Mouse (Mus musculus): ENCODE results near the gene Cfap77. TPM values are rescaled to one million over a fixed set of nuclear protein-coding genes. Genes with fewer than 3 reads are reported as not detected.

Gene Cfap77
- polyA plus RNA-seq, 1 experiment, result 0.06 TPM

DNA sequence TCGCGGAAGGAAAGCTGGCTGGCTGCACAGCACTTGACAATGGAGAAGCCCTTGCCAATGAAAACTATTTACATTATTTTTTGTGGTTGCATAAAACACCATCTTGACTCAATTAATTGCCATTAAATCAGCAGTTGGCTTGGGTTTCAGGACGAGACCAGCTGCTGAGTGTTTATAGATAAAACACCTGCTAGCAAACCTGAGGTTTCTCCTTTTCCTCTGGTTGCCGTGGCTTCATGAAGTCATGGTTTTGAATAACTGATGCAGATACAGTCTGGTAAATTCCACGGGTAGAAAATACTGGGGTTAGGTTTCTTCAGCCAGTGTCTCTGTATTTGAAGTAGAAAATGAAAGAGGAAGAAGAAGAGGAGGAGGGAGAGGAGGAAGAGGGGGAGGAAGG, 2.9 kb downstream of the Cfap77 start:
- peaks cover 30% of the 10 kb centered on the region for H3K27me3 ChIP-seq (ENCODE audit: control insufficient read depth, insufficient read depth, insufficient read length)

DNA sequence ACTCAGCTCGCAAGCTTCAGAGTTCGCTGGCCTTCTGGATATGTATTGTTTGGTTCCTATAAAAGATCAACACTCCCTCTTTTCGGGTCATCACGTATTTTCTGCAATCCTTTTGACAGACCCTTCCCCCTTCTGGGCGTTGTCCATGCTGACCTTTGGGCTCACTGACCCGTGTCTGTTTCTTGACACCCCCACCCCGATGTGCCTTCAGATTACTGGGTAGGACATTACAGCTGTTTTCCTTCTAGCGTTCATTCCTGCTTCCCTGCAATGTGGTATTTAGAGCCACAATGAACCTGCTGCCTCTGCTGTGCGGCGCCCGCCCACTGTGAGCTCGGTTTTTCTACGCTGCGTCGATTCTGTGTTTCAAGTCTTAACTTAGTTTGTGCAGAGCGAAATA, 8.7 kb downstream of the Cfap77 start:
- H3ac ChIP-seq (ENCODE audit: control insufficient read depth, insufficient read length), result no peak overlapping the region
- peaks cover 70% of the 10 kb centered on the region for H3K27me3 ChIP-seq (ENCODE audit: control insufficient read depth, insufficient read depth, insufficient read length)

More for the DNA sequence above, 2.9 kb downstream of the Cfap77 start:
- H3K79me2 ChIP-seq (ENCODE audit: control insufficient read depth, insufficient read depth), result no peaks in the 10 kb centered on the region
- peak overlapping the region; percentile 56 for H3K4me2 ChIP-seq (ENCODE audit: low read depth)
- no peaks in the 10 kb centered on the region for H3K36me3 ChIP-seq (ENCODE audit: control insufficient read depth, insufficient read depth)
- no peak for TF ChIP-seq POLR2A (IDR thresholded peaks at IDR 0.05; ENCODE audit: insufficient read length, low read depth)
- H3ac ChIP-seq (ENCODE audit: control insufficient read depth, insufficient read length), result no peak overlapping the region
- H3K4me3 ChIP-seq, result no peak overlapping the region

DNA sequence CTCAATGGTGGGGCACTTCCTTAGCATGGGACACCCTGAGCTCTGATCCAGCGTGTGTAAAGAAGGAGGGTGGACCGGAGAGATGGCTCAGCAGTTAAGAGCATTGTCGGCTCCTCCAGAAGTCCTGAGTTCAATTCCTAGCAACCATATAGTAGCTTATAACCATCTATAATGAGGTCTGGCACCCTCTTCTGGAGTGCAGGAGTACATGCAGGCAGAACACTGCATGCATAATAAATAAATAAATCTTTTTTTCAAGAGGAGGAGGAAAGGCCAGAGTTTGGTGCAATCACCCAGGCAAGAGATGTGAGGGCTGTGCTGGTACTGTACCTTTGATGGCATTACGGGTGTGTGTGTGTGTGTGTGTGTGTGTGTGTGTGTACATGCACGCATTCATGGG, 12.7 kb downstream of the Cfap77 start:
- no peak overlapping the region for H3K4me2 ChIP-seq (ENCODE audit: low read depth)
- H3K27me3 ChIP-seq (ENCODE audit: control insufficient read depth, insufficient read depth, insufficient read length), result peaks cover 73% of the 10 kb centered on the region
- H3K36me3 ChIP-seq (ENCODE audit: control insufficient read depth, insufficient read depth), result no peaks in the 10 kb centered on the region
- TF ChIP-seq MAX (IDR thresholded peaks at IDR 0.05; ENCODE audit: low read depth), result no peak
- TF ChIP-seq USF1 (IDR thresholded peaks at IDR 0.05; ENCODE audit: low read depth), result no peak
- no peak for TF ChIP-seq SRF (IDR thresholded peaks at IDR 0.05; ENCODE audit: control insufficient read depth, insufficient read length, low read depth)
- TF ChIP-seq REST (IDR thresholded peaks at IDR 0.05; ENCODE audit: insufficient read depth, insufficient read length), result no peak
- no peak for TF ChIP-seq MYOD1 (IDR thresholded peaks at IDR 0.05; ENCODE audit: control insufficient read depth in 1 of 3, insufficient read length in 2 of 3, low read depth in 2 of 3)
- TF ChIP-seq TCF12 (IDR thresholded peaks at IDR 0.05; ENCODE audit: insufficient read depth, poor library complexity, severe bottlenecking), result no peak
- no peak for TF ChIP-seq E2F4 (IDR thresholded peaks at IDR 0.05; ENCODE audit: insufficient read depth)
- no peak for TF ChIP-seq MYOG (IDR thresholded peaks at IDR 0.05; ENCODE audit: control insufficient read depth in 1 of 3, insufficient read depth in 1 of 3, insufficient read length in 2 of 3, low read depth in 2 of 3)
- no peak for TF ChIP-seq CEBPB (IDR thresholded peaks at IDR 0.05; ENCODE audit: insufficient read depth, poor library complexity, severe bottlenecking)
- TF ChIP-seq POLR2AphosphoS2 (IDR thresholded peaks at IDR 0.05; ENCODE audit: insufficient read length, low read depth), result no peak
- no peak for TF ChIP-seq POLR2A (IDR thresholded peaks at IDR 0.05; ENCODE audit: insufficient read length, low read depth)
- no peak for TF ChIP-seq TCF3 (IDR thresholded peaks at IDR 0.05; ENCODE audit: insufficient read length, low read depth)
- no peaks in the 10 kb centered on the region for H3K79me2 ChIP-seq (ENCODE audit: control insufficient read depth, insufficient read depth)
- no peak overlapping the region for H3K4me3 ChIP-seq
- no peak overlapping the region for H3ac ChIP-seq (ENCODE audit: control insufficient read depth, insufficient read length)

More for the DNA sequence above, 8.7 kb downstream of the Cfap77 start:
- H3K4me3 ChIP-seq, result no peak overlapping the region
- H3K36me3 ChIP-seq (ENCODE audit: control insufficient read depth, insufficient read depth), result no peaks in the 10 kb centered on the region
- no peak for TF ChIP-seq USF1 (IDR thresholded peaks at IDR 0.05; ENCODE audit: low read depth)
- TF ChIP-seq POLR2AphosphoS2 (IDR thresholded peaks at IDR 0.05; ENCODE audit: insufficient read length, low read depth), result no peak
- no peak for TF ChIP-seq SRF (IDR thresholded peaks at IDR 0.05; ENCODE audit: control insufficient read depth, insufficient read length, low read depth)
- no peak for TF ChIP-seq POLR2A (IDR thresholded peaks at IDR 0.05; ENCODE audit: insufficient read length, low read depth)
- H3K79me2 ChIP-seq (ENCODE audit: control insufficient read depth, insufficient read depth), result no peaks in the 10 kb centered on the region
- no peak overlapping the region for H3K4me2 ChIP-seq (ENCODE audit: low read depth)

DNA sequence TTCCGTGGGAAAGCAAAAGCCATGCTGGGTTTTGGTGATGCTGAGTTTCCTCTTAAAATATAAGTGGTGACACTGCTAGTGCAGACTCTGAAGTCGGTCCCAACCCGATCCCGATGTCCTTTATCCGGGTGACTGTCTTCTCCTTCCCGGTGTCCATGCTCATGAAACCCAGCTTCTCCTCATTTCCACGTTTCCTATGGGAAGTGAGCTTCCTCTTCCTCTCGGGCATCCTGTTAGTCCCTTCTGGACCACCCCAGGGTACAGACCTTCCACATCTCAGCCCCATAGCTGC, 13.4 kb downstream of the Cfap77 start:
- Histone ChIP-seq H3K4me3 (no peak overlapping the region), H3K36me3 (ENCODE audit: control insufficient read depth, insufficient read depth) (no peaks in the 10 kb centered on the region), H3K27me3 (ENCODE audit: control insufficient read depth, insufficient read depth, insufficient read length) (peaks cover 80% of the 10 kb centered on the region), H3ac (ENCODE audit: control insufficient read depth, insufficient read length) (no peak overlapping the region), H3K4me2 (ENCODE audit: low read depth) (no peak overlapping the region), H3K79me2 (ENCODE audit: control insufficient read depth, insufficient read depth) (no peaks in the 10 kb centered on the region)
- TF ChIP-seq POLR2AphosphoS2 (IDR thresholded peaks at IDR 0.05; ENCODE audit: insufficient read length, low read depth) (no peak), MYOD1 (IDR thresholded peaks at IDR 0.05; ENCODE audit: control insufficient read depth in 1 of 3, insufficient read length in 2 of 3, low read depth in 2 of 3) (no peak), MAX (IDR thresholded peaks at IDR 0.05; ENCODE audit: low read depth) (no peak), REST (IDR thresholded peaks at IDR 0.05; ENCODE audit: insufficient read depth, insufficient read length) (no peak), E2F4 (IDR thresholded peaks at IDR 0.05; ENCODE audit: insufficient read depth) (no peak), SRF (IDR thresholded peaks at IDR 0.05; ENCODE audit: control insufficient read depth, insufficient read length, low read depth) (no peak), CEBPB (IDR thresholded peaks at IDR 0.05; ENCODE audit: insufficient read depth, poor library complexity, severe bottlenecking) (no peak), POLR2A (IDR thresholded peaks at IDR 0.05; ENCODE audit: insufficient read length, low read depth) (no peak), TCF3 (IDR thresholded peaks at IDR 0.05; ENCODE audit: insufficient read length, low read depth) (no peak), USF1 (IDR thresholded peaks at IDR 0.05; ENCODE audit: low read depth) (no peak), MYOG (IDR thresholded peaks at IDR 0.05; ENCODE audit: control insufficient read depth in 1 of 3, insufficient read depth in 1 of 3, insufficient read length in 2 of 3, low read depth in 2 of 3) (no peak), TCF12 (IDR thresholded peaks at IDR 0.05; ENCODE audit: insufficient read depth, poor library complexity, severe bottlenecking) (no peak)

DNA sequence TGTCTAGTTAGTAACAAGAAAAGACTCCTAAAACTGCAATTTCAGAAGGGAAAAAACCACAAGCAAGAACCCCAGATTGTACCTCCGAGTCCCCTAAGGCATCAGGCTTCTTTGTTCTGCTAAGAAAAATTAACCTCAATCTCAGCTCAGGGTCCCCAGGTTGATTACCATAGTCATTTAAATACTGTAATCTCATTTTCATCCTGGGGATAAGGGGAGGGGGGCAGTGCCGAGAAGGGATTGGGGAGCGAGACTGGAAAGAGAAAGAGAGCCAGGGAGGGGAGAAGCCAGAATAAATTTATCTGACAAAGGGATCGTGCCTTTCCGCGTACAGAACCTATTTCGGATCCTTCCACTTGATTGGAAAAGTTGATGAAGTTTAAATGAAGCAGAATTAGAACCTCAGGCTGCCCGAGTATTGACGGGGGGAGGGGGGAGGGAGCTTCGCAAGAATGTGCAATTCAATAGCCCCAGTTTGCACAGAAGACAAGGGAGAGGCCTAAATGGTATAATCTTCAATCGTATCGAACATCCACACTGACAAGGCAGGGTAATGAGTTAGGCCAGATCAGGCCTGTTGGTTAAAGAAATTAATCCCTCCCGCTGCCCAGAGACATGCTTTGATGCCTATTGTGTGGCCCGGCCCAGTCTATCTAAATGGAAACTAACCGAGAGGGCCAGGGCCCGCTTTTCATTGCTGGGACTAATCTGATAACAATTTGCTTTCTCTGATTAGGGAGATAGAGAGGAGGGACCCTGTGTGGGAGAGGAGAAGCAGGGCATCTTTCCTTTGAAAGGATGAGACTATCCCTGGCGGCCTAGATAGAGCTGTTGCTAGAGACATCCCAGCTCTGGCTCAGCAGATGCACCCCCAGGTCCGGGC, 14.0 kb downstream of the Cfap77 start:
- H3K79me2 ChIP-seq (ENCODE audit: control insufficient read depth, insufficient read depth), result no peaks in the 10 kb centered on the region
- no peaks in the 10 kb centered on the region for H3K36me3 ChIP-seq (ENCODE audit: control insufficient read depth, insufficient read depth)
- TF ChIP-seq TCF12 (IDR thresholded peaks at IDR 0.05; ENCODE audit: insufficient read depth, poor library complexity, severe bottlenecking) (no peak), CEBPB (IDR thresholded peaks at IDR 0.05; ENCODE audit: insufficient read depth, poor library complexity, severe bottlenecking) (no peak), POLR2AphosphoS2 (IDR thresholded peaks at IDR 0.05; ENCODE audit: insufficient read length, low read depth) (no peak), E2F4 (IDR thresholded peaks at IDR 0.05; ENCODE audit: insufficient read depth) (no peak)
- H3K27me3 ChIP-seq (ENCODE audit: control insufficient read depth, insufficient read depth, insufficient read length), result peaks cover 78% of the 10 kb centered on the region
- no peak overlapping the region for H3K4me3 ChIP-seq
- no peak overlapping the region for H3ac ChIP-seq (ENCODE audit: control insufficient read depth, insufficient read length)
- H3K4me2 ChIP-seq (ENCODE audit: low read depth), result no peak overlapping the region
